Mouse (Mus musculus) liver, embryonic 11.5 days (tissue): ENCODE data around the gene Adh1. TPM values are rescaled to one million over a fixed set of nuclear protein-coding genes. Genes with fewer than 3 reads are reported as not detected.

Experiments used
- ATAC-seq: fragments of 200-750 bp; cut with Nextera tagmentation; replicated peaks from 2 replicates; pipeline ENCODE4 v1.8.0; 2017; ENCODE audit warnings: moderate number of reproducible peaks, mild to moderate bottlenecking, moderate TSS enrichment, moderate library complexity; ENCODE audit not compliant: low FRiP score
- DNase-seq: peaks from one replicate; pipeline ENCODE4 v3.0.0-alpha.2; 2017; ENCODE audit warnings: low spot score
- H3K27ac ChIP-seq: fragments of 300-500 bp; sonication (generic); 2 replicates; pipeline ENCODE4 v1.5.1; 2014; ENCODE audit warnings: mild to moderate bottlenecking, low read depth, low read length, control low read depth
- H3K27me3 ChIP-seq: fragments of 300-500 bp; sonication (generic); replicated peaks from 2 replicates; pipeline ENCODE4 v1.6.1; 2014; ENCODE audit warnings: low read length, mixed read lengths; ENCODE audit not compliant: control insufficient read depth, insufficient read depth
- H3K36me3 ChIP-seq: fragments of 300-500 bp; sonication (generic); 2 replicates; pipeline ENCODE4 v1.6.1; 2014; ENCODE audit warnings: mild to moderate bottlenecking, low read length, moderate library complexity, mixed read lengths; ENCODE audit not compliant: control insufficient read depth, insufficient read depth
- H3K4me1 ChIP-seq: fragments of 300-500 bp; sonication (generic); replicated peaks from 2 replicates; pipeline ENCODE4 v1.6.1; 2014; ENCODE audit warnings: low read length, mixed read lengths; ENCODE audit not compliant: control insufficient read depth, insufficient read depth
- H3K4me2 ChIP-seq: fragments of 300-500 bp; sonication (generic); 2 replicates; pipeline ENCODE4 v1.6.1; 2014; ENCODE audit warnings: mild to moderate bottlenecking, control low read depth, moderate library complexity
- H3K4me3 ChIP-seq: fragments of 300-500 bp; sonication (generic); 2 replicates; pipeline ENCODE4 v1.5.1; 2014; ENCODE audit warnings: low read depth, low read length, control low read depth
- H3K9ac ChIP-seq: fragments of 300-500 bp; sonication (generic); 2 replicates; pipeline ENCODE4 v1.6.1; 2014; ENCODE audit warnings: low read depth, low read length, control low read depth
- H3K9me3 ChIP-seq: fragments of 300-500 bp; sonication (generic); 2 replicates; pipeline ENCODE4 v1.6.1; 2016; ENCODE audit warnings: low read length, inconsistent platforms, mixed read lengths; ENCODE audit not compliant: control insufficient read depth
- WGBS: fragments of 180-500 bp; shearing (Covaris S2); extraction: QIAGEN DNeasy Blood & Tissue Kit; methylation state at CpG from one replicate; pipeline ENCODE4 v1.1.7; 2014; 5-methylcytosine and 5-hydroxymethylcytosine counted together
- polyA plus RNA-seq: library from polyadenylated mRNA; unstranded; fragments of >200 nt; fragmentation: Nextera tagmentation; extraction: Ambion mirVana; gene quantifications from 2 replicates; pipeline ENCODE4 v1.2.1, GENCODE M21; 2014

Adh1 gene
- polyA plus RNA-seq, 1 experiment from 2014 or later: 1.4 TPM

DNA sequence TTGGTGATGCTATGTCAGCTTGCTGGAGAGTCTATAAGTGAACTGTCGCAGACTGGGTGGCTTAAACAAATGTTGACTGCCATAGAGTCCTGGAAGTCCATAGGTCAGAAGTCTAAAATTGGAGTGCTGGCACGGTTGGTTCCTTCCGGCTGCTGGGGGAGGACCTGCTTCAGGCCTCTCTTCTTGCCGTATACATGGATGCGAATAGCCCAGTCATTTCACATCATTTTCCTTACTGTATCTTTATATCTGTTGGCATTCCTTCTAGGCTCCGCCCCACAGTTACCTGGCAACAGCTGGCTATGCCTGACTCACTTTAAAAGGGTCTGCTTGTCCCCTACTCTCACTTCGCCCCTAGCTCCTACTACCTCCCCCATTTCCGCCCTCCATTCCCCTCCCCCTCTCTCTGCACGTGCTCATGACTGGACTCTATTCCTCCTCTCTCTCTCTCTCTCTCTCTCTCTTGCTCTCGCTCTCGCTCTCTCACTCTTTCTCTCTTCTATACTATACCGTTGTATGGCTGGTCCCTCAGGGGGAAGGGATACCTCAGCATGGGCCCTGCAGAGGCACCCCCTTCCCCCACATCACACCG, 36.3 kb upstream of the Adh1 start:
- DNase-seq (no peak), ATAC-seq (no peak)
- Histone ChIP-seq H3K27ac (no peak overlapping the region), H3K36me3 (no peaks in the 10 kb centered on the region), H3K4me2 (no peak overlapping the region), H3K4me1 (no peaks in the 10 kb centered on the region), H3K9ac (no peak overlapping the region), H3K9me3 (no peaks in the 10 kb centered on the region), H3K27me3 (no peaks in the 10 kb centered on the region), H3K4me3 (no peak overlapping the region)
- 78% methylated on average over 13 of the region's 13 CpGs for WGBS

DNA sequence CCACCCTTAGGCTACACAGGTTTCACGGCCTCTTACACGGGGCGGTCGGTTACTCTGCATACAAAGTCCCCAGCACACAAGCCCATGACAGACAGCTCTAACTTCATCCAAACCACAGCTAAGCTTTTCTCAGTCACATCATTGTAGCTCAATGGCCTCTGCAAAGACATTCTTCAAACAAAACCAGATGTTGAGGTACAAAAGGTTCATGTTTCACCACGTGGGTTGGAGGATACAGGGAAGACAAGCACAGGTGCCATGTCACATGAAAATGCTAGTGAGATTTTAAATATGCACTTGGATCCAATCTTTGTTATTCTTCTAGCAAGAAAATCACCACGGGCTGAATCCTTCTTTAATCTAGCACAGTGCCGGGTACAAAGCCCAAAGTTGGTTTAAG, 35.5 kb upstream of the Adh1 start:
- Histone ChIP-seq H3K27me3 (no peaks in the 10 kb centered on the region), H3K4me2 (no peak overlapping the region), H3K27ac (no peak overlapping the region), H3K4me1 (no peaks in the 10 kb centered on the region), H3K9me3 (no peaks in the 10 kb centered on the region), H3K4me3 (no peak overlapping the region), H3K9ac (no peak overlapping the region), H3K36me3 (no peaks in the 10 kb centered on the region)
- WGBS: 77% methylated on average over 7 of the region's 7 CpGs
- ATAC-seq (no peak), DNase-seq (no peak)

DNA sequence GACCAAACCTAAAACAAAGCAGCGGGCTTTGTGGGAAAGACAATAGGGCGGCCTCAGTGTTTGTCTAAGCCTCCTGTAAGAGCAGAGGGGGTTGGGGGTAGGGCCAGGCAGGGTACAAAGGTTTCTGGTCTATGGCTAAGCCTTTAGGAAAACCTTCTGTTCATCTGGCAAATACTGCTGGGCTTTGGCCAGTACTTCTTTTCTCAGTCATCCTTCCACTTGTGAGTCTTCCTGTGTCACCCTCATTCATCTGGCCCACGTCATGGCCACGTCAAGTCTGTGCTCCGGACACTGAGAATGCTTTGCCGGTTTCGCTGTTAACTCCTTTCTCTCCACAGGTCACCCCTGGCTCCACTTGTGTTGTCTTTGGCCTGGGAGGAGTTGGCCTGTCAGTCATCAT, 34.9 kb upstream of the Adh1 start:
- ATAC-seq (no peak), DNase-seq (no peak)
- H3K27ac ChIP-seq: no peak overlapping the region
- H3K9me3 ChIP-seq: no peaks in the 10 kb centered on the region
- H3K4me3 ChIP-seq: no peak overlapping the region
- H3K4me2 ChIP-seq: no peak overlapping the region
- H3K4me1 ChIP-seq: no peaks in the 10 kb centered on the region
- no peak overlapping the region for H3K9ac ChIP-seq
- WGBS: 64% methylated on average over 7 of the region's 7 CpGs
- H3K36me3 ChIP-seq: no peaks in the 10 kb centered on the region
- H3K27me3 ChIP-seq: no peaks in the 10 kb centered on the region

DNA sequence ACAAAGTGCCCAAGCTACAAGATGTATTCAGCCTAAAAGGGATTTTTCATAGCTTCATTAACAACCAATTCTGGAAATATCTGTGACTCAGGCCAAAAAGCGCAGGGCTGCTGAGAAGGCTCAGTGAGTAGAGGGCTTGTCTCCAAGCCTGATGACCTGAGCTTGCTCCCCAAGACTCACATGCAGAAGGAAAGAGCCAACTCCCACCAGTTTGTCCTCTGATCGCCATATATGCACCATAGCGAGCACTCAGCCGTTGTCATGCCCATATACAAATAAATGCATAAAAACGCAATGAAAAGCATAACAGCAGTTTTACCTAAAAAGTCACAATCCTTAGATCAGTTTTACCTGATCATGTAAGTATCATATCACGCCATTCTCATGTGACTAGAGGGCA, 34.3 kb upstream of the Adh1 start:
- no peaks in the 10 kb centered on the region for H3K4me1 ChIP-seq

DNA sequence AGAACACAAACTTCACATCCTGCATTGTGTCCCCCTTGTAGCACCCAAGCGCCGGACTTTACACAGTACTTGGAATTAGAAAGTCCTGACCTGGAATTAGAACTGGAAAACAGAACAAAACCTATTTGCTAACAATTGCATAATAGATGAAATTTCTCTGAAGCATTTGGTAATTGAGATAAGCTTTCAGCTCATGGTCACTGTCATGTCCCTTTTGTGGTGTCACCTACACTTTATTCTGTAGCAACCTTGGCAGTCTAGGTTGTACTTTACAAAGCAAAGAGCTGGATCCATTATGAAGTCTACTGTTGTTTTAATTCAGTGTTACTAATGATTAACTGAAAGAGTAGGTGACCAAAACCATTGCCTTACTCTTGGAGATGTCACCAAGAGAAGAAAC, 33.7 kb upstream of the Adh1 start:
- no peaks in the 10 kb centered on the region for H3K27me3 ChIP-seq
- WGBS: 87% methylated on average over 2 of the region's 2 CpGs
- ATAC-seq: no peak
- no peak overlapping the region for H3K27ac ChIP-seq
- H3K36me3 ChIP-seq: no peaks in the 10 kb centered on the region
- no peak overlapping the region for H3K4me3 ChIP-seq
- no peak overlapping the region for H3K9ac ChIP-seq
- H3K4me1 ChIP-seq: no peaks in the 10 kb centered on the region
- no peak overlapping the region for H3K4me2 ChIP-seq
- no peak for DNase-seq
- no peaks in the 10 kb centered on the region for H3K9me3 ChIP-seq

More for the DNA sequence above, 34.3 kb upstream of the Adh1 start:
- Histone ChIP-seq H3K9ac (no peak overlapping the region), H3K27ac (no peak overlapping the region), H3K4me2 (no peak overlapping the region), H3K4me3 (no peak overlapping the region), H3K36me3 (no peaks in the 10 kb centered on the region), H3K27me3 (no peaks in the 10 kb centered on the region), H3K9me3 (no peaks in the 10 kb centered on the region)
- ATAC-seq: no peak
- WGBS: 91% methylated on average over 6 of the region's 6 CpGs
- DNase-seq: no peak

DNA sequence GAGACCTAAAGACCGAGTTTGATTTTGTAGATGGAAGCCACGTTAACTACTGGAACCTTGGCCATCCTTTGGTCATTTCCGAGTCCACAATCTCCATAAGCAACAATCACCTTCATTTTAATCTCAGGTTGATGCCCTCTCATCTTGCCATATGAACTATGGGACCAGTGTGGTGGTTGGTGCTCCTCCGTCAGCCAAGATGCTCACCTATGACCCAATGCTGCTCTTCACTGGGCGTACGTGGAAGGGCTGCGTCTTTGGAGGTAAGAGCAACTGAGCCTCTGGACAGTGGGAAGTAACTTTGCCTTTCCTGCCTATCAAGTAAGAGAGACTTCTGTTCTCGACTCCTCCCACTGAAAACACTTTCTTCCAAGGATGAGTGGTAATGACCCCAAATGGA, 33.0 kb upstream of the Adh1 start:
- Histone ChIP-seq H3K36me3 (no peaks in the 10 kb centered on the region), H3K27me3 (no peaks in the 10 kb centered on the region), H3K4me2 (no peak overlapping the region), H3K27ac (no peak overlapping the region), H3K9me3 (no peaks in the 10 kb centered on the region), H3K4me3 (no peak overlapping the region), H3K4me1 (no peaks in the 10 kb centered on the region), H3K9ac (no peak overlapping the region)
- DNase-seq: no peak
- no peak for ATAC-seq
- 84% methylated on average over 8 of the region's 8 CpGs for WGBS

DNA sequence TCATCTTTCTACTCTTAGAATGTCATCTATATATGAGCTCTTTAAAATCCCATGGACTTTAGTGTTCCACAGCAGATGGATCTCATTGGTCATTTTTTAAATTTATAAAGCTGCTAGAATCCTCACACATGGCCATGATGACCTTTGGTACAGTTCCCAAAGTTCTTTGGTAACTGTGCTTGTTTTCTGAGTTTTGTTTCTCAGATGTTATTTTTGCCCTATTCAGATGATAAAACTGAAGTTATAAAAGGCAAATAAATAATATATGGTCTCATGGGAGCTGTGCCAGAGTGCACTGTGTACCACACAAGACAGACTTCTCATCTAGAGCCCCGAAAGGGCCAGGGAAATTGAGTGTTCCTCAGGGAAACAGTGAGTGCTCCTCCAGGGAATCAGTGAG, 31.3 kb upstream of the Adh1 start:
- H3K4me3 ChIP-seq: no peak overlapping the region
- no peaks in the 10 kb centered on the region for H3K36me3 ChIP-seq
- 82% methylated on average over 1 of the region's 1 CpGs for WGBS
- no peak overlapping the region for H3K9ac ChIP-seq
- DNase-seq (no peak), ATAC-seq (no peak)
- no peaks in the 10 kb centered on the region for H3K27me3 ChIP-seq
- no peak overlapping the region for H3K4me2 ChIP-seq
- H3K9me3 ChIP-seq: no peaks in the 10 kb centered on the region
- no peak overlapping the region for H3K27ac ChIP-seq
- no peaks in the 10 kb centered on the region for H3K4me1 ChIP-seq

DNA sequence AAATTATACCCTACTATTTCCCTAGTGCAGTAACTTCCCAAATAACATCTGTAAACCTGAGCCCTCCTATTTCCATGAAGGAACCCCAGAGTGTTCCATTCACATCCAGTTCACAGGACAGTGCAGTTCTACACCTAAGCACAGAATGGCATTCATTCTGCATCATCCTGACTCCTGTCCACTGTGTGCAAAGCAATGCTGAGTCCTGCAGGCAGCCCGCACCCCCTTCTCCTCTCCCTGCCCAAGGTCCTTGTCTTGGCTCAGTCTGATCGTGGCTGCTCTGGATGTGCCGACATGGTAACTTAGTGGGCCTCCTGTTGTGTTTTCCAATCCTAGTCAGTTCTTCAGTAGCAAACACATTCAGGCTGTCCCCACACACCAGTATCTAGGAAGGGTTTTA, 30.5 kb upstream of the Adh1 start:
- H3K27ac ChIP-seq: no peak overlapping the region
- H3K9ac ChIP-seq: no peak overlapping the region
- WGBS: 83% methylated on average over 3 of the region's 3 CpGs
- no peak overlapping the region for H3K4me2 ChIP-seq
- H3K36me3 ChIP-seq: no peaks in the 10 kb centered on the region
- H3K27me3 ChIP-seq: no peaks in the 10 kb centered on the region
- H3K4me3 ChIP-seq: no peak overlapping the region
- no peaks in the 10 kb centered on the region for H3K4me1 ChIP-seq
- DNase-seq: no peak
- H3K9me3 ChIP-seq: no peaks in the 10 kb centered on the region
- ATAC-seq: no peak

DNA sequence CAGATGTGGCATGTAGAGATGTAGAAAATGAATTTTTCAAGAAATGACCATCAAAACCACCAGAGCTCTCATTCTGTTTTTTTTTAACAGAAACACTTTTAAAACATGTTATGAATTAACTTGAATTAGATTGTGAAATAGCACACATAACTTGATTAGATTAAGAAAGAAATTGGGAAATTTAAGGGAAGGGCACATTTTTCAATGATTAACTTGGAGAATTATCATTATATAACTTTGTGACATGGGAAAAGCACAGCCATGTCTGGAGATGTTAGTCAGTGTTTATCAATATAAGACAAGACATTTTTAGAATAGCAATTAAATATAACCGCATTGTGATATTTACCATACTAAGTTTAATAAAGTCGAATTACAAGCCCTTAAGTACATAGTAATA, 29.3 kb upstream of the Adh1 start:
- H3K27ac ChIP-seq: no peak overlapping the region
- DNase-seq: no peak
- H3K9ac ChIP-seq: no peak overlapping the region
- no peaks in the 10 kb centered on the region for H3K27me3 ChIP-seq
- H3K4me1 ChIP-seq: no peaks in the 10 kb centered on the region
- no peaks in the 10 kb centered on the region for H3K36me3 ChIP-seq
- H3K4me2 ChIP-seq: no peak overlapping the region
- no peak overlapping the region for H3K4me3 ChIP-seq
- no peaks in the 10 kb centered on the region for H3K9me3 ChIP-seq
- 77% methylated on average over 2 of the region's 2 CpGs for WGBS
- ATAC-seq: no peak
